Mouse (Mus musculus): Measurements from ENCODE around the gene Mgst2. TPM values are rescaled to one million over a fixed set of nuclear protein-coding genes. Genes with fewer than 3 reads are reported as not detected.

Mgst2 gene
- total and polyA plus RNA-seq, 3 experiments: 48.8 to 147 (median 76.0) TPM

- peaks cover 0 to 9% of the 10 kb centered on the region in 2 experiments; a peak in 2 of 4 replicates for H3K4me1 ChIP-seq (ENCODE audit: control insufficient read depth in 1 of 2, insufficient read depth in 2 of 2)
- no peaks in the 10 kb centered on the region for H3K9me3 ChIP-seq (replicated peaks; ENCODE audit: low read length)
- dilution Hi-C loops (cut with MboI; ENCODE audit: extremely low pct_ligation_motif_present, extremely low pct_unique_long_range_greater_than_20kb, low sequenced_read_pairs): no loop called here
- H3K79me2 ChIP-seq (replicated peaks; ENCODE audit: control insufficient read depth, extremely low read depth, insufficient read depth, poor library complexity, severe bottlenecking): no peaks in the 10 kb centered on the region
- H3K4me3 ChIP-seq (replicated peaks in 1 of 3; ENCODE audit: low read depth in 2 of 3, low read length in 2 of 3, poor library complexity in 1 of 3): no peak overlapping the region
- H3K9ac ChIP-seq (ENCODE audit: insufficient read depth, low read depth): no peak overlapping the region
- H3K27ac ChIP-seq (ENCODE audit: insufficient read depth, low read depth): no peak overlapping the region
- TF ChIP-seq ZKSCAN1 (IDR thresholded peaks at IDR 0.05; ENCODE audit: borderline replicate concordance, low read depth, low read length) (no peak), POLR2A (IDR thresholded peaks at IDR 0.05; ENCODE audit: low read depth, low read length) (no peak), USF1 (IDR thresholded peaks at IDR 0.05; ENCODE audit: low read depth, low read length) (no peak), UBTF (IDR thresholded peaks at IDR 0.05; ENCODE audit: low read depth, low read length) (no peak), BHLHE40 (IDR thresholded peaks at IDR 0.05; ENCODE audit: low read depth, low read length) (no peak), CHD2 (IDR thresholded peaks at IDR 0.05; ENCODE audit: low read length) (no peak), ZC3H11A (IDR thresholded peaks at IDR 0.05; ENCODE audit: low read depth, low read length) (no peak), MXI1 (IDR thresholded peaks at IDR 0.05; ENCODE audit: low read depth, low read length) (no peak), PAX5 (IDR thresholded peaks at IDR 0.05; ENCODE audit: low read length) (no peak), HCFC1 (IDR thresholded peaks at IDR 0.05; ENCODE audit: low read depth, low read length) (no peak), ELF1 (IDR thresholded peaks at IDR 0.05; ENCODE audit: low read depth, low read length) (no peak), JUN (IDR thresholded peaks at IDR 0.05; ENCODE audit: insufficient read depth, low read depth, low read length) (no peak), MEF2A (IDR thresholded peaks at IDR 0.05; ENCODE audit: borderline replicate concordance, low read depth, low read length) (no peak), CHD1 (IDR thresholded peaks at IDR 0.05; ENCODE audit: low read depth, low read length) (no peak), GABPA (IDR thresholded peaks at IDR 0.05; ENCODE audit: insufficient replicate concordance, low read depth, low read length) (no peak), SMC3 (IDR thresholded peaks at IDR 0.05; ENCODE audit: low read depth, low read length) (no peak)
- H3K4me2 ChIP-seq (ENCODE audit: insufficient read depth, low read depth, poor library complexity, severe bottlenecking): no peak overlapping the region
- H3K27me3 ChIP-seq (replicated peaks): no peaks in the 10 kb centered on the region
- no peaks in the 10 kb centered on the region for H3K36me3 ChIP-seq (replicated peaks in 1 of 2; ENCODE audit: control insufficient read depth in 1 of 2, insufficient read depth in 1 of 2, low read length in 1 of 2)
- in situ Hi-C loops (cut with MboI; ENCODE audit: low pct_ligation_motif_present, low pct_unique_long_range_greater_than_20kb, low sequenced_read_pairs): loop anchor here (25.0 kb wide), 1 partner anchor 293 kb away; no protein-coding TSS in a partner anchor
- no peak for DNase-seq (ENCODE audit: extremely low read depth)
Measured at GRCm38 (mm10) chr3:51719373-51719772, 59.2 kb downstream of the Mgst2 start.

GRCm38 (mm10) chr3:51719982-51720381 lies 59.8 kb downstream of the Mgst2 start:
- no peak for DNase-seq (ENCODE audit: extremely low read depth)
- Histone ChIP-seq H3K27ac (ENCODE audit: insufficient read depth, low read depth) (no peak overlapping the region), H3K79me2 (replicated peaks; ENCODE audit: control insufficient read depth, extremely low read depth, insufficient read depth, poor library complexity, severe bottlenecking) (no peaks in the 10 kb centered on the region), H3K36me3 (replicated peaks in 1 of 2; ENCODE audit: control insufficient read depth in 1 of 2, insufficient read depth in 1 of 2, low read length in 1 of 2) (no peaks in the 10 kb centered on the region), H3K9ac (ENCODE audit: insufficient read depth, low read depth) (no peak overlapping the region), H3K4me1 (ENCODE audit: control insufficient read depth in 1 of 2, insufficient read depth in 2 of 2) (peaks cover 0 to 9% of the 10 kb centered on the region in 2 experiments; a peak in 2 of 4 replicates), H3K4me2 (ENCODE audit: insufficient read depth, low read depth, poor library complexity, severe bottlenecking) (no peak overlapping the region), H3K4me3 (replicated peaks in 1 of 3; ENCODE audit: low read depth in 2 of 3, low read length in 2 of 3, poor library complexity in 1 of 3) (no peak overlapping the region), H3K9me3 (replicated peaks; ENCODE audit: low read length) (no peaks in the 10 kb centered on the region), H3K27me3 (replicated peaks) (no peaks in the 10 kb centered on the region)
- no peak for TF ChIP-seq MYC (IDR thresholded peaks at IDR 0.05; ENCODE audit: low read depth, low read length)
- TF ChIP-seq ELF1 (IDR thresholded peaks at IDR 0.05; ENCODE audit: low read depth, low read length): no peak
- TF ChIP-seq HCFC1 (IDR thresholded peaks at IDR 0.05; ENCODE audit: low read depth, low read length): no peak
- TF ChIP-seq CHD2 (IDR thresholded peaks at IDR 0.05; ENCODE audit: low read length): no peak
- TF ChIP-seq MAZ (IDR thresholded peaks at IDR 0.05; ENCODE audit: low read depth, low read length): no peak
- TF ChIP-seq TBP (conservative IDR thresholded peaks at IDR 0.05; ENCODE audit: low read depth, low read length): no peak
- TF ChIP-seq ETS1 (conservative IDR thresholded peaks at IDR 0.05; ENCODE audit: low read depth, low read length): no peak
- TF ChIP-seq MEF2A (IDR thresholded peaks at IDR 0.05; ENCODE audit: borderline replicate concordance, low read depth, low read length): no peak
- no peak for TF ChIP-seq MXI1 (IDR thresholded peaks at IDR 0.05; ENCODE audit: low read depth, low read length)
- TF ChIP-seq ZKSCAN1 (IDR thresholded peaks at IDR 0.05; ENCODE audit: borderline replicate concordance, low read depth, low read length): no peak
- no peak for TF ChIP-seq RCOR1 (conservative IDR thresholded peaks at IDR 0.05; ENCODE audit: low read depth, low read length)
- no peak for TF ChIP-seq SIN3A (IDR thresholded peaks at IDR 0.05; ENCODE audit: low read length)
- dilution Hi-C loops (cut with MboI; ENCODE audit: extremely low pct_ligation_motif_present, extremely low pct_unique_long_range_greater_than_20kb, low sequenced_read_pairs) (no loop called here), in situ Hi-C loops (cut with MboI; ENCODE audit: low pct_ligation_motif_present, low pct_unique_long_range_greater_than_20kb, low sequenced_read_pairs) (loop anchor here (25.0 kb wide), 1 partner anchor 292 kb away; no protein-coding TSS in a partner anchor)
